Mouse (Mus musculus) Muller cell, postnatal 12 days (primary cell): Measurements from ENCODE around the gene Hexa.

Experiments used
- DNase-seq: peaks from one replicate; pipeline ENCODE4 v3.0.0-alpha.2; 2015; ENCODE audit errors: inconsistent ontology term

Gene Hexa

DNA sequence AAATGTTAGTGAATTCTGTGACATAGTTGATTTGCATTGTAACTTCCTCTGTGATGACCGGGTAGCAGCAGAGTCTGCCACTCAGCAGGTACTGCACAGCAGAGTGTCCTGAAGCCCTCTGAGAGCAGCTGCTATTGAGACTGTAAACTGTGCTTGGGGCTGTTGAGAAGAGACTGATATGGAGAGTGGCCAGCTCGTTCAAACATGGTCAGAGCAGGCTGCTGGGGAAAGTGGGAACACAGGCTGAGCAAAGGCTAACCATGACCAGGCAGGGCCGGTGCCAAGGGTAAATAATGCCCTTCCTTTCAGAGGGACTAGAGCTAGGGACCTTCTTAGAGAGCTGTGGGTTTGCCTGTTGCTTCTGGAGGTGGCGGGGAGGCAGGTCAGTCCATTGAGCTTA is 14.4 kb downstream of the Hexa start:
- no peak for DNase-seq

DNA sequence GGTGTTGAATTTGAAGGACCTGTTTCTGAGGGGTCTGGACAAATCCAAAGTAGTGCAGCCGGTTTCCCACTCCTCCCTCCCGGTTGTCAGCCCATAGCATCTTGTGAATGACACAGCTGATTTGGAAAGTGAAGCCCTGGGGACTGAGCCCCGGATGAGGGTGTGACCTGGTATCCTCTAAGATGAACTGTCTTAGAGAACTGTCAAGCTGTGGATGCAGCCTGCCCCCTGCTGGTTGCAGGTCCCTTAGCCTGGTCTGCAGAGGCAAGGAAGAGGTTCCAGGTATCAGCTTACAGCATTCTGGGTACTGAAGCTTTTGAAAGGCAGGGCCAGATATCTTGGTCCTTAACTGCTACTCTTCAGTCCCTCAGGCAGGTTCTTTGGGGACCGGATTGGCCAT is 26.3 kb downstream of the Hexa start:
- peak; percentile 62 for DNase-seq

DNA sequence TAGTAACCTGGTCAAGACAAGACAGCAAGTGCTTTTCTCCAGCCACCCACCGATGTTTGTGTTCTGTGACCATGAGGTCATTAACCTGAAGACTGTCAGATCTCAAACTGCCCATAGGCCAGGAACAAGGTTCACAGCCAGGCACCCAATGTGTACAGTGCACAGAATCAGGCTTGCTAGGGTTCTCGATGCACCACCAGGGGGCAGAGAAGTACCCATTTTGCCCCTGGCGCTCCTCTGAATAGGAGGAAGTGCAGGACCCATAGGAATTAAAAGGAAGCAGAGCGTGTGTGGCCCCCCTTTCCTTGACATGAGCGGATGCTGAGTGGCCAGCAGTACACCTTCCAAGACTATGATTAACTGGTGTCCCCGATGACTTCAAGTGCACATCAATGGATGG is 27.8 kb downstream of the Hexa start:
- DNase-seq, result peak; percentile 36

DNA sequence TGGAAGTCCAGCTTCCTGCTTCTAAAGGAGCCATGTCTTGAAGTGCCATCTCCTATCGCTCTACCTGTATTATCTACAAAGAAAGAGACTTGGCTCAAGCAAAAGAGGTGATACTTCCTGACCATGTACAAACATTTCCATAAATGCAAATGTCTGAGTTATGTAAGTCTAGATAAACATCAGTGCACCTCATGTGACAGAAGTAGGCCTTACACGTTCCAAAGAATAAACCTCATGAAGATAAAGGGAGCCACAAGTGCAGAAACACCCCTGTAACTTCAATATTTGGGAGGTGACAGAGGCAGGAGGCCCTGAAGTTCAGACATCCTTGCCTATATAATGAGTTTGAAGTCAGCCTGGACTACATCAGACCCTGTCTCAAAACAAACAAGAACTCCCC is 32.5 kb downstream of the Hexa start:
- DNase-seq, result no peak

DNA sequence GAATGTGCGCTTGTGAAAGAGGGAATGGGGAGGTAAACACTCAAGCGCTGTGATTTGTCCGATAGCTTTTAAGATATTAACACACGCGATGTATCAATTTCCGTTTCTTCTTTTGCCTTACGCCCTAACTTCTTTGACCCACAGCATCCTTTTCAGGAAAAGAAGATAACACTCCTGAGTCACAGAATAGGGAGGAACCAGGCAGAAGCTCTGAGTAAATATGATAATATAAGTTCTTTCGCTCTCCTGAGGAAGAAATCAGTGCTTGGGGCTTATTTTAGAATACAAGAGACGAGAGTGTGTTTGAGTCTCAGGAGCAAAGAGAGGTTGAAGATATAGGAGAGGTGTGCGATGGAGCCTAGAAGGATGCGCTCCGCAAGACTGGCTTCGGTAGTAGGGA is 38.1 kb downstream of the Hexa start:
- peak; percentile 17 for DNase-seq

DNA sequence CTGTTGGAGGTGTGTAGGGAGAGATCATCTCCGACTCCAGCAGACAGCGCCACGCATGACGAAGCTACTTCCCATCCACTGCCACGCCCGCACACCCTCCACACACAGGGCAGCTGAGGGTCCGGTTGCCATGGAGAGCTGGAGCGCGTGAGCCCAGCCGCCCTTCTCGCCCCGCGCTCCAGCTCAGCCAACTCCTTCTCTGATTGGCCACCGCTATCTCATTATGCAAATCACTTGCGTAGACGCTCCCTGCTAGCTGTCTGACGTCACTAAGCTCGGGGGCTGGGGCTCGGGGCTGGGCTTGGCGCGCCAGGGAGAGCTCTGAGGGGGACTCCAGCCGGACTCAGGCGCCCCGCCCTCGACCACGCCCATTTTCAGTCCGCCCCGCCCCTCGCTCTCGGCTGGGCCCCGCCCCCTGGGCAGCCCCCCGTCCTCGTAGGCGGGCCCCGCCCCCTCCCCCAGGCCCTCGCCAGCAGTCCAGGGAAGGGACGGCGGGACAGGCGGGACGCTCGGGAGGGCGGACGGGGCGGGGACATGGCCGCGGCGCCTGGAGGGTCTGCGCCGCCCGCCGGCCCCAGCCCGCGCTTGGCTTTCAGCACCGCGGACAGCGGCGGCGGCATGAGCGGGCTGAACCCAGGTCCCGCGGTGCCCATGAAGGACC is 38.6 kb downstream of the Hexa start, which contains the start of gene Celf6:
TSS of gene Celf6 (plus strand) at position 74 of the 661 bp plus-strand sequence.
- DNase-seq, result peak; percentile 94

DNA sequence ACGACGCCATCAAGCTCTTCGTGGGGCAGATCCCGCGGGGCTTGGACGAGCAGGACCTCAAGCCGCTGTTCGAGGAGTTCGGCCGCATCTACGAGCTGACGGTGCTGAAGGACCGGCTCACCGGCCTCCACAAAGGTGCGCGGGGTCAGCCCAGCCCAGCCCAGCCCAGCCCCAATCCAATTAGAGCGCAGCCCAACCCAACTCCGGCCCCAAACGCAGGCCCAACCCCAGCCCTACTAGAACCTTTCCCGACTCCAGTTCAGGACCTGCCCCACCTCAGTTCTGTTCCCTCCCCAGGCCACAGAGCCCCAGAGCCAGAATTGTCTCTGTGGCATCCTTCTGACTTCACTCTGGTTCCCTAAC is 39.1 kb downstream of the Hexa start:
- no peak for DNase-seq

DNA sequence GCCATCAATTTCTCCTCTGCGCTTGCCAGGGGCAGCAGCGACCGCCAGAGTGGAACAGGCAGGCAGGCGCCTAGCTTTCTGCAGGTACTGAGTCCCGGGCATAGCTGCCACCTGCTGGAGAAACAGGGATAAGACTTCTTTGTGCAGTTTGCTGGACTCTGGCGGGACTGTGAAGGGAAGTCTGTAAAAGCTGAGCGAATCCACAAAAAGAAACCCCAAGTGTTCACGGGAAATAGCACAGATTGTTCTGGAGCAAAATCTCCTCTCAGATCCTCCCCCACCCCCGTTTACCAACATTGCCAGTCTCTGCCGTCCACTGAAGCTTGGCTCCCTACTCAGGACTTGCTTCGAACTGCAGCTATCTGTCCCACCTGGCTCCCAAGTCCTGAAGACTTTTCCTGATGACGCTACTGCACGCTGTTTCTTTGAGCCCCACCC is 45.5 kb downstream of the Hexa start:
- peak; percentile 76 for DNase-seq

DNA sequence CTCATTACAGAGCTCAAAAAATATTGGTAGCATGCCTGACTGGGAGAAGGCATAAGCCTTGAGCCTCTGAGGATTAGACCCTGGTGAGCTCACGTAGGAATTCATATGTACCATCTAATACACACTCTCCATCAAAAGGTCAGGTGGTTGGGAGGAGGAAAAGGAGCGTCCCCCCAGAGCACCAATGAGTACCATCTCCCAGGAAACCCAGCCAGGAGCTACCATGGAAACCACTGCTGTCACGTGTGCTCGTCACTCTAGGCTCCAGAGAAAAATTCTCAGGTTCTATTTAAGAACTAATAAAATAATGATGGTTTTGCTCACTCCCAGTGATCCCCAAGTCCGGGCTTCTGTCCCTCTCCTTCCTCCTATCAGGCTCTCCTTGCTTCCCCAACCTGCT is 48.9 kb downstream of the Hexa start:
- DNase-seq, result no peak

DNA sequence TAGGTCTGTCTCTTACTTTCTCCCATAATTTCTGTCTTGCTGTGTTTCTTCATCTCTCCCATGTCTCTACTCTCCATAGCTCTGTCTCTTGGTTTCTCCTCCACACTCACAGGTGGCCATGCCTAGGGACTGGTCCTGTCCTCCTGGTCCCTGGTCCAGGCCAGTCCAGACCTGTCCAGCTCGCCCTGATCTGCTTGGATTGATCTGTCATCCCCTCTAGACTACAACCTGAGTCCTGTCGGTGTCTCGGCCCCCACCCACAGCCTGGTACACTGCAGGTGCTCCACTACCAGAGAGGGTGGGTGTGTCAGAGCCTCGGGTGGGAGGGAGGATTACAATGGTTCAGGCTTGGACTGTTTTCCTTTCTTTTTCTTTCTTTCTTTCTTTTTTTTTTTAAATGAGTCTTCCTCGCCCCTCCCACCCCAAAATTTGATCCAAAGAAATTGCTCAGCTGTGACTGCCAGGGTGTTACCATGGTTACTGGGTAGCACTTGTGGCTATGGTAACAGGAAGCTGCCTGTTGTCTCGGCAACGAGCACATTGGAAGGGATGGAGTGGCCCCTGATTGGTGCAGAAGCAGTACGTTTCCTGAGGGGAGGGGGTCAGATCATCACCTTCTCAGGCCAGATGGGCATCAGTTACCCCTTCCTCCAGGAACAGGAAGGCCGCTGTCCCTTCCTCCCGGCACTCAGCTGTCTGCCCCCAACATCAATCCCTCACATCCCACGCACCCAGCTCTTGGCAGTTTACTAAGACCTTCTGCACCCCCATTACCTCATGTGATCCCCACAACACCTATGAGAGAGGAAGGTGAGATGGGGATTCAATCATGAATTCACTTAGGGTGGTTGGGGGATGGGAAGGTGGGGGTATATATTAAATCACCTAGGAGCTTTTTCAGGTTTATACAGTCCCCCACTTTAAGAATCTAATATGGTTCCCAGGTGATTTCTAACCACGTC is 49.7 kb downstream of the Hexa start:
- DNase-seq, result no peak

DNA sequence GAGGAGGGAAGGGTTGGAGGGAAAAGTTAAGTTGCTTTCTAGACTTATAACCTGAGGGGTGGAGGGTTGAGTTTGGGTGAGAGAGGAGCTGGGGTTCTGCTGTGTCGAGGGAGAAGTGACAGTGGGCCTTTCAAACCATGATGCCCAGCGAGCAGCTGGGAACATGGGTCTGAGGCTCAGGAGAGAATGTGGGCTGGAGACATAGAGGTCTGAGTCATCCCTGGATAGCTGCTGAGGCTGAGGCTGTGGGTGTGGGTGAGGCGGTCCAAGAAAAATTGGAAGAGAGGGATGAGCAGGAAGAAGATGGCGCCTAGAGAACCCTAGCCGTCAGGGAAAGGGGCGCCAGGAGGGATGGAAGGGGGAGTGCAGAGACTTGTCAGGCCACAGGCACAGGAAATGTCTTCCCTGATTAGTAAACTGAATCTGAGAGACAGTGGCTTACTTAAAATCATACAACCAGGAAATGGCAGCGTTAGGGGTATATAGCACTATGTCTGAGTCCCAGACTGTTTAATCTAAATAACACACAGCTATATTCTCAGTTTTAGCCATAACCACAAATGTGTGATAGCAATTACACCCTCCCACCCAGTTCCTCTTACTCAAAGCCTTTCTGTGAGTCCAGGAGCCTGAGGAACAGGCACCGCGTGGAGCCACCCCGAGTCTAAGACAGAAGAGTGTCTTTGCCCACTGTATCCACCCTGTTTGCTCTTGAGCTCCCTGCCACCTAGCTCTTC is 50.5 kb downstream of the Hexa start:
- peak; percentile 22 for DNase-seq

DNA sequence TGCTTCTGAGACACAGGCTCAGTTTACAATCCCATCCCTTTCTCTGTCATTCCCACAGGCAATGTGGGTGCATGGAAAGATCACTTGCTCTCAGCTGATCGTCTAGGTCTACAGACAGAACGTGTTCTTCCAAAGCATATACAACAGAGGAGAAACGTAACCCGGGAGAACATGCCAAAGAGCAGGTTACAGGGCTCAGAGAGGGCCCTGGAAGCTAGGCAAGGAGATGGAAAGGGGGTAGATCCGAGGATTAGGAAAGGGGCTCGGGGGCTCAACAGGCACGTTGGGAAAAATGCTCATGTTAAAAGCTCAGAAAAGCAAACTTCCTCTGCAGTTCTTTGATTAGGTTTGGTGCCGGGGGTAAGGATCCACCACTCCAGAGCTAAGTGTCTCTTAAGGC is 62.3 kb downstream of the Hexa start:
- no peak for DNase-seq

DNA sequence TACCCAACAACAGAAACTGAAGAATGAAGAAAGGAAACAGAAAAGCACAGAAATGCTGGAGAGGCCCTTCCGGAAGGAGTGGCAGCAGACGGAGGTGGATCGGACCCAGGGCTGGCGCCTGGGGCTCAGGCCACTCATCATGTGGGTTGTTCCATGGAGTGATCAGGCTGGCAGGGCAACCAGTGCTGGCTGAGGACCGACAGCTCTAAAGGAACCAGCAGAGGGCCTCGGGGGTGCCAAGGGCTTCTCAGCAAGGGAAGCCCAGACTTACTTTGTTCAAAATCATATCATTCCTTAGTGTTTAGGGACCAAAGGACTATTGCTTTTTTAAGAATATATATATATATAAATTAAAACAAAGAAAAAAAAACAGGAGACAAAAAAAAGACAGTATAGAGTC is 66.6 kb downstream of the Hexa start:
- DNase-seq, result no peak

DNA sequence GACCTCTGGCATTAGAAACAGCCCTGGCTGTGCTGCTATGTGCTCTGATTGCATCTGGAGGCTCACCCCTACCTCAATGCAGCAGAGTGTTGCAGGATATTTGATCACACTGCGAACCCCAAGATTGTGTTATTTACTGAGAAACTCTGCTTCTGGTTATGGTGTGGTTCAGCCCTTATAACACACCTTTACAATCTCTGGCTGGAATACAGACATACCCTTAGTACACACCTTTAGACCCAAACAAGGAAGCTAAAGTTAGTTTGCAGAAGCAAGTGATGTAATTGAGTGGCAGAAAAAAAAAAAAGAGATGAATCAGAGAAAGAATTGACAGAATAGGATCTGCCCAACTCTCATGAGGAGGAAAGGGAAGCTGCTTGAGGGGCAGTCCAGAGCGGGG is 71.6 kb downstream of the Hexa start:
- no peak for DNase-seq
